Mouse (Mus musculus): Measurements from ENCODE around the gene 4930564D02Rik.

DNA sequence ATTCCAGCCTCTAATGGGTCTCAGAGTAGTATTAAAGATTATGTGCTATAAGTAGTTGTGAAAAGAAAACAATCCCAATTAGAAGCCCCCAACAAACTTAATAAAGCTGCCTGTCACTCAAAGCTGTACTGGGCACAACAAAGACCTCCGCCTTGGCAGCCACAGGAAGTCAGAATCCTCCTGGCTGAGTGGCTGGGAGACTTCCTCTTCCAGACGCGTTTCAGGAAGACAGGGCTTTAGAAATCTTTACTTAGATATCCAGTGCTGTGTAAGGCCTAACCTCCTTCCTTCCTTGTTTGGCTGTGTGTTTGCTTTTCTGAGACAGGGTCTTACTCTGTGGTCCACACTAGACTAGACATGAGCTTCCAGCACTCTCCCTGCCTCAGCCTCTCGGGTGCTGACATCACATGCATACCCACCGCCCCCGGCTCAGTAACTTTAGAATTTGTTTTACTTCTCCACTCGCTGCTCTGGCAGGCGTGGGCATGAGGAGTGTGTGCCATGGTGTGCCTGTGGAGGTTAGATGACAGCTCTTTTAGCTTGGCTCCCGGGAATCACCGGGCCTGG is 30.3 kb upstream of the 4930564D02Rik start:
- TF ChIP-seq POLR2A (IDR thresholded peaks at IDR 0.05; ENCODE audit: low read depth, low read length), result no peak
- no peak for TF ChIP-seq CTCF (IDR thresholded peaks at IDR 0.05; ENCODE audit: borderline replicate concordance, insufficient read depth, low read length)

Data from embryonic fibroblast, embryonic 13.5 days (primary cell).